Mouse (Mus musculus) ES-E14 (cell line): ENCODE results near the gene Sh3pxd2a.

Experiments
- HCFC1 ChIP-seq: IDR thresholded peaks from 2 replicates; pipeline ENCODE4 v1.6.1; 2012; ENCODE audit warnings: low read length, inconsistent platforms, borderline replicate concordance; ENCODE audit not compliant: insufficient read depth
- ZC3H11A ChIP-seq: IDR thresholded peaks from 2 replicates; pipeline ENCODE4 v1.6.1; 2012; ENCODE audit warnings: low read depth, mild to moderate bottlenecking, inconsistent platforms, low read length, borderline replicate concordance
- ZNF384 ChIP-seq: IDR thresholded peaks from 2 replicates; pipeline ENCODE4 v1.6.1; 2012; ENCODE audit warnings: low read depth, low read length, inconsistent platforms

- no peak for TF ChIP-seq HCFC1
- TF ChIP-seq ZC3H11A, result no peak
- TF ChIP-seq ZNF384, result no peak
These were observed 125.6 kb downstream of the Sh3pxd2a start for GRCm38 (mm10) chr19:47338396-47339164.
